Mouse (Mus musculus): ENCODE measurements around the gene Crip2.

DNA sequence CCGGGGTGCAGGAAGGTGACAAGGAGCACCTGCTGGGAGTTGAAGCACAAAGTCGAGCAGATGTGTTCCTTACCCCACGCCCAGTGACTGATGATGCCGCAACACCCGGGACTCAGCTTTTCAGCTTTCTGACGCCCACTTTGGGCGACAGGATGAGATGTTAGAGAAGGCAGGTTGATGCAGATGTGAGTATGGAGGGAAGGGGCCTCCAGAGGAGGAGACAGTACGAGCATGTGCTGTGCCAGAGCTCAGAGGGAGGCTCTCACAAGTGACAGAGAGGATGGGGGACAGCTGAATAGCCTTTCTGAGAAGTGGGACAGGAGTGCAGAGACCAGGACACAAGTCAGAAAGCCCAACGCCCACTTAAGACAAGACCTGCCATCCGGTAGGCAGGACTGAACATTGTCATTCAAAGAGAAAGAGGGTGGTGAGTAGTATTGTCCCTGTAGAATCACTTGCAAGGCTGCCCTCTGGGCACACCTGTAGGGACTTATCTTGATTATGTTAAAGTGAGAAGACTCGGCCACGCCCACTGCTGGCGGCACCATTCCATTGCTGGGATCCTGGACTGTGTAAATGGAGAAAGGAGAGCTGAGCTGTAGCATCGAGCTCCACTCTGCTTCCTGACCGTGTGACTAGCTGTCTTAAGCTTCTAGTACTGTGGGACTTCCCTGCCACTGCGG, 25.0 kb upstream of the Crip2 start:
- TF ChIP-seq CTCF (IDR thresholded peaks at IDR 0.05; ENCODE audit: low read depth, low read length): no peak
- no peak for TF ChIP-seq GATA1 (IDR thresholded peaks at IDR 0.05; ENCODE audit: borderline replicate concordance, low read length)
